Mouse (Mus musculus): ENCODE results near the gene Gm15114.
"Not testable (repeated sequence)": the region's sequence is repeated elsewhere in the genome, so short reads cannot be mapped to it uniquely, and the experiment has no call there.

Gm15114 gene

GRCm38 (mm10) chrX:148488649-148489048, at the start of gene Gm15114:
TSS of gene Gm15114 (plus strand) at chrX:148488949.
- DNase-seq (ENCODE audit: low read depth, low spot score): not testable (repeated sequence)
